Mouse (Mus musculus) forebrain, embryonic 15.5 days (tissue): ENCODE measurements at regions not wholly inside any gene's neighbourhood (a gene's known extent, or its start where the extent isn't known, plus 50 kb on each side); places are given as distances from the start of the nearest gene placed in this dataset.
A peak's percentile ranks its signal among the peaks of the same experiment; 100 is the strongest.

Experiments used
- ATAC-seq: fragments of 200-750 bp; cut with Nextera tagmentation; replicated peaks from 2 replicates; pipeline ENCODE4 v1.8.0; 2017; ENCODE audit warnings: mild to moderate bottlenecking, moderate TSS enrichment, moderate library complexity
- H3K27ac ChIP-seq: fragments of 300-500 bp; sonication (generic); replicated peaks from 2 replicates; pipeline ENCODE4 v1.5.1; 2015; ENCODE audit warnings: mild to moderate bottlenecking, inconsistent platforms
- H3K27me3 ChIP-seq: fragments of 300-500 bp; sonication (generic); 2 replicates; pipeline ENCODE4 v1.6.1; 2015; ENCODE audit warnings: inconsistent platforms
- H3K36me3 ChIP-seq: fragments of 300-500 bp; sonication (generic); 2 replicates; pipeline ENCODE4 v1.6.1; 2015; ENCODE audit warnings: mild to moderate bottlenecking, inconsistent platforms
- H3K4me1 ChIP-seq: fragments of 300-500 bp; sonication (generic); 2 replicates; pipeline ENCODE4 v1.6.1; 2015; ENCODE audit warnings: inconsistent platforms
- H3K4me2 ChIP-seq: fragments of 300-500 bp; sonication (generic); replicated peaks from 2 replicates; pipeline ENCODE4 v1.6.1; 2015; ENCODE audit warnings: mild to moderate bottlenecking, inconsistent platforms
- H3K4me3 ChIP-seq: fragments of 300-500 bp; sonication (generic); 2 replicates; pipeline ENCODE4 v1.5.1; 2015; ENCODE audit warnings: mild to moderate bottlenecking, inconsistent platforms
- H3K9ac ChIP-seq: fragments of 300-500 bp; sonication (generic); replicated peaks from 2 replicates; pipeline ENCODE4 v1.6.1; 2015; ENCODE audit warnings: mild to moderate bottlenecking, inconsistent platforms
- H3K9me3 ChIP-seq: fragments of 300-500 bp; sonication (generic); 2 replicates; pipeline ENCODE4 v1.6.1; 2016; ENCODE audit warnings: inconsistent platforms
- WGBS: fragments of 180-500 bp; shearing (Covaris S2); methylation state at CpG from one replicate; pipeline ENCODE4 v1.1.7; 2015; ENCODE audit warnings: mixed read lengths; 5-methylcytosine and 5-hydroxymethylcytosine counted together

DNA sequence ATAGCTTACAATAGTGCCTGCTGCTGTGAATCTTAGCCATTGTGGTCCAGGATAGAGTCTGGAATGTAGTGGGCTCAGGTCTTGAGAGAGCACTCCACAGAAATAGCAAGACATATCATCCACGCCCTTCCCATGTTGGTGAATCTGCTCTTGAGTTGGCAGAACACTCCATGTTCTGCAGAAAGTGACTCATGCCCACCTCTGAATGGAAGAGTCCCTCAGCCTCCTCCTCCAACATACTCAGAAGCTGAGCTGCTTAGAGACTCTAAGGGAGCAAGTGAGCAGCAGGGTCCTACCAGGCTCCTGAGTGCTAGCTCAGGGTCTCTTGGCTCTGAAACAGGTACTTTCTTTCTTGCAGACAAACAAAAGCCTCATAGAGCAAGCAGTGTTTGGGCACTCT, 284.7 kb downstream of the Rps24 start:
- Histone ChIP-seq H3K4me3 (no peak overlapping the region), H3K27me3 (no peaks in the 10 kb centered on the region), H3K36me3 (no peaks in the 10 kb centered on the region), H3K27ac (no peak overlapping the region; the same call in 1 of the 2 replicates), H3K9ac (no peak overlapping the region), H3K4me2 (no peak overlapping the region), H3K4me1 (peaks cover 31% of the 10 kb centered on the region), H3K9me3 (no peaks in the 10 kb centered on the region)
- 91% methylated on average over 1 of the region's 1 CpGs for whole genome bisulfite sequencing
- ATAC-seq: no peak

DNA sequence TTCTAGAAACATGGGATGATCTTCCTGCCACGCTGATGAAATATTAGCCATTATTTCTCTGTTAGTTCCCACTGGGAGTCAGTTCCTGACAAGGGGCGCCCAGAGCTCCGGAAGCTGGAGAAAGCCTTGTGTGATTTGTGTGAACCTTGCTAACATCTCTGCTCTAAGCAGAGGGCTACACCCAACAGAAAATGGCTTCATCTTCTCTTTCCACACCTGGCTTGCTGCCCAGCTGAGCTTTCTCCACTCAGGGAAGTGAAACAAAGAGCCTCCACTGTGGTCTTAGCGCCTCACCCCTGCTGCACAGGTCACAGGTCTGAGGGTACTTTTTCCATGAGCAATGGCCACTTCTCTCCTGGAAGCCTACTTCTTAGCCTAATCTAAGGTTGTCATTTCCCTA, 285.2 kb downstream of the Rps24 start:
- WGBS: 66% methylated on average over 4 of the region's 4 CpGs
- Histone ChIP-seq H3K27ac (no peak overlapping the region), H3K36me3 (no peaks in the 10 kb centered on the region)

DNA sequence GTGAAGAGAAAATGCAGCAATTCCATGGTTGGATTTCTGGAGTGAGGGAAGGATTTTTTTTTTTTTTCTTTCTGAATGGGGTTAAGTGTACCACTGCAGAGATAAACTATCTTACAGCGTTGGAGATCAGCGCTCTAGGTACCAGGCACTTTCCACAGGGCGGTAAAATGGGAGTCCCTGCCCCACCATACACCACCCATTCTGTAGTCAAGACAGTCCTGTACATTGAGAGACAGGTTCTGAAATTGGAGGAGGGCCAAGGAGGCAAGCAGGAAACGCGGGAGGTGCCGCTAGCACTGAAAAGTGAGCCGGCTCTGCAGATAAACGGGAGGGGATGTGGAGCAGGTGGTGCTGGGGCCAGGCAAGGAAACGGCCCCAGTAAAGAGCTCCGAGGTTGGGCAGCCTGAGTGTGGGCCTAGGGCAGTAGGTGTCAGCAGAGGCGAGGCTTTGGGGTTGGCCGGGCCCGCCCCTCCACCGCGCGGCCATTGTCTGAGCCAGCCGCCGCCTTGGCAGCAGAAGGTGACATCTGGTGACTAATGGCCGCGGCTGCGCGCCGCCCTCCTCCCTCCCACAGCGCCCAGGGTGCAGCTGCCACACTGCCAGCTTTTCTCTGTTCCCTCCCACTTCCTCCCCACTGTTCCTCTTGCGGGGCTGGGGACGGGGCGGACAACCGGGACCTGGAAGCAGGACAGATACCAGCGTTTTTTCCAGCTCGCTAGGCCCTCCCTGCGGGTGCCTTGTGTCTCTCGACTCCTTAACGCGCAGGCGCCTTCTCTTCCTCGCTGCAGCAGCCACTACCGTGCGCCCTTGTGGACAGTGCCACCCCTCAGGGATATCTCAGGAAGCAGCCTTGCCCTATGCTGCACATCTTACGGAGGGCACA, 292.1 kb downstream of the Rps24 start:
- ATAC-seq: peak; percentile 96
- Histone ChIP-seq H3K27ac (peak overlapping the region; percentile 98), H3K4me2 (peak overlapping the region; percentile 53), H3K9me3 (no peaks in the 10 kb centered on the region), H3K4me1 (peaks cover 25% of the 10 kb centered on the region), H3K9ac (peak overlapping the region; percentile 58), H3K4me3 (peak overlapping the region; percentile 41), H3K36me3 (no peaks in the 10 kb centered on the region), H3K27me3 (no peaks in the 10 kb centered on the region)
- 1% methylated on average over 39 of the region's 39 CpGs for WGBS

More for the DNA sequence above, 285.2 kb downstream of the Rps24 start:
- no peaks in the 10 kb centered on the region for H3K27me3 ChIP-seq
- H3K9me3 ChIP-seq: no peaks in the 10 kb centered on the region
- no peak overlapping the region for H3K4me3 ChIP-seq
- ATAC-seq: no peak
- no peak overlapping the region for H3K4me2 ChIP-seq
- H3K4me1 ChIP-seq: peaks cover 31% of the 10 kb centered on the region
- no peak overlapping the region for H3K9ac ChIP-seq

DNA sequence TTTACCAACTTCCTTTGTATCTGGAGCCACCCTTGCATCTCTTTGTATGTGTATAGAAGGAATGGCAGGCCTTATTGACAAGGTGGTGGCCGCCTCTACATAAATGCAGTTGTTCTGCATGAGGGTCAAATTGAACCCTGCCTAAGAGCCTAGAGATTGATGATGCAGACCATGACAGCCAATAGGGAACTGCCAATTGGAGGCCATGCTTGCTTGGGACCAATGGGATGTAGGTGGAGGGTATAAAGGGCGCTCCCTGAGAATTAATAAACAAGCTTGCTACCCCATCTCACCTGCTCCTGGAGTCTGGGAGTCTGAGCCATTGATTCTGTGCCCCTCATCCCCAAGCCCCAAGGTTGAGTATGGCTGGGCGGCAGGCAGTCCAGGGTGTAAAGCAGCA, 294.7 kb downstream of the Rps24 start:
- Histone ChIP-seq H3K4me3 (no peak overlapping the region), H3K27me3 (no peaks in the 10 kb centered on the region), H3K4me1 (peaks cover 25% of the 10 kb centered on the region), H3K9me3 (no peaks in the 10 kb centered on the region), H3K36me3 (no peaks in the 10 kb centered on the region), H3K4me2 (no peak overlapping the region), H3K27ac (no peak overlapping the region), H3K9ac (no peak overlapping the region)
- WGBS: 83% methylated on average over 3 of the region's 3 CpGs
- ATAC-seq: no peak

DNA sequence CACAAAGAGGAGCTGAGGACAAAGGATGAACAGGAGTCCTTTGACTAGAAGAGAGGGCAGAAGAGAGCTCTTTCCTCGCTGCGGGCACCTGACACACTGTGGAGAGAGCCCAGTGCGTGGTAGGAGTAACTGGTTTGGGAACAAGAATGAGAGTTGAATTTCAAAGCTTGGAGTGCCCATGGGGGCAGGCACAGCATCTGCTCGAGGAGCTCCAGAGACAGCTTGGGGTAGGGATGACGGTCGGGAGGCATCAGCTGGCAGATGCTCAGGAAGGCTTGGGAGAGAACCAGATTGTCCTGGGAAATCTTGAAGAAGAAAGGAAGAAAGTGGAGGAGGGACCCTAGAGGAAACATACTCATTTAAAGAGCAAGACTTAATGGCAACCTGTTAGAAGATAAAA, 297.0 kb downstream of the Rps24 start:
- no peak for ATAC-seq
- Histone ChIP-seq H3K4me2 (no peak overlapping the region), H3K9me3 (no peaks in the 10 kb centered on the region), H3K27me3 (no peaks in the 10 kb centered on the region), H3K36me3 (no peaks in the 10 kb centered on the region), H3K27ac (no peak overlapping the region), H3K4me1 (peaks cover 16% of the 10 kb centered on the region), H3K9ac (no peak overlapping the region), H3K4me3 (no peak overlapping the region)
- WGBS: 75% methylated on average over 6 of the region's 6 CpGs

DNA sequence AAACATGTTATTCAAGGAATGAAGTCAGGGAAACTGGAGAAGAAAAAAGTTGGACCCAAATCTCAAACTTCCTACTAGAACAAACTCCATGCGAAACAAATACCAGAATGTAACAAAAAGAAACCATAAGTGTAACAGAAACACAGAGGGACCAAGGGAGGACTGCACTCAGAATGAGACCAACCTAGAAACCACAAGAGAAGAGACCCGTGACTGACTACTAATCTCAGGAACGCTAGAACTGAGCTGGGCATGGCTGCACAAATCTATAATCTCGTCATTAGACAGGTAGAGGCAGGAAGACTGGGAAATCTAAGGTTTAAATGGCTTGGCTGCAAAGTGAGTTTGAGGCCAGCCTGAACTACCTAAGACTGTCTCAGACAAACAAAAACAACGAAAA, 298.5 kb downstream of the Rps24 start:
- H3K36me3 ChIP-seq: no peaks in the 10 kb centered on the region
- 90% methylated on average over 5 of the region's 5 CpGs for WGBS

DNA sequence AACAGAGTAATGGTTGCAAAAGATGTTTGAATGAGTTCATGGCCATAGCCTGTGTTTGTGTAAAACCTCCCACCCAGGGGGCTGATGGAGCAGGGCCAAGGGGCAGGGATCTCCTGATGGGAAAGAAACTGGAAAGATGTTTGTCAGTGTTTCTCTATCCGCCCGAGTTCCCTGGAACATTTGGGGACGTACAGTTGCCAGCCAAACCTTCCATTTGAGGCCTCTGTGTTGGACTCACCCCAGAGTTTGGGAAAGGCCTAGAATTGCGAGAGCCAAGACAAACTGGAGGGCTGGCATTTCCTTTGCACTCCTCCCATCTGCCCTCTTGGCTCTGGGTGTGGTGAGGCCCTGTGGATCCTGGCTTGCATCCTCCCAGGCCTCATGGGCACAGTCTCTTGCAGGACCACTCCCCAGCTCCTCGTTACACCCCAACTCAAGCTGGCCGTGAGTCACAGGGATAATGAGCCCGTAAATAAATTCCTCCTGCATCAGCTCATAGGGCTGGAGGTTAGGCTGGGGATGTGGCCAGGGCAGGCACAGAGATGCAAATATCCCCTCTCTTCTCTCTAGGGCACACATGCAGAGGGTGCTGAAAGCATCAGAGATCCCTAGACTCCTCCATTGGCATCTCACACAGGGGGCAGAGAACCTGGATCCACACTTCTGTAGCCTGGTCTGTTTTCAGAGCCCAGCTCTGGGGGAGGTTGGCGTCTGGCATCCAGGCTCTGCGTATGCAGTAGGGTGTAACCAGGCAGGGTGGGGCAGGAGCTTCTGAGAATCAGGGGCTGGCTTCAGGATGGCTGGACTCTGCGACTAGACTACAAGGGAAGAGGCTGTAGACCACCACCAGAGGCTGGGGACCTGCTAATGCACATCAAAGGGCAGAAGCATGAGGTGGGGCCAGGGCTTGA, 306.7 kb downstream of the Rps24 start:
- no peak overlapping the region for H3K9ac ChIP-seq
- H3K27me3 ChIP-seq: no peaks in the 10 kb centered on the region
- peak; percentile 93 for ATAC-seq
- 34% methylated on average over 10 of the region's 10 CpGs for WGBS
- no peaks in the 10 kb centered on the region for H3K36me3 ChIP-seq
- H3K9me3 ChIP-seq: no peaks in the 10 kb centered on the region
- peaks cover 16% of the 10 kb centered on the region for H3K4me1 ChIP-seq
- H3K4me3 ChIP-seq: no peak overlapping the region
- H3K27ac ChIP-seq: peak overlapping the region; percentile 82
- H3K4me2 ChIP-seq: no peak overlapping the region

More for the DNA sequence above, 298.5 kb downstream of the Rps24 start:
- 0 out of 2 replicates have a peak, but pooled peaks cover under 1% of the 10 kb centered on the region for H3K4me1 ChIP-seq
- H3K27me3 ChIP-seq: no peaks in the 10 kb centered on the region
- no peak overlapping the region for H3K4me2 ChIP-seq
- H3K9me3 ChIP-seq: no peaks in the 10 kb centered on the region
- no peak overlapping the region for H3K4me3 ChIP-seq
- H3K27ac ChIP-seq: no peak overlapping the region
- no peak overlapping the region for H3K9ac ChIP-seq
- ATAC-seq: no peak

DNA sequence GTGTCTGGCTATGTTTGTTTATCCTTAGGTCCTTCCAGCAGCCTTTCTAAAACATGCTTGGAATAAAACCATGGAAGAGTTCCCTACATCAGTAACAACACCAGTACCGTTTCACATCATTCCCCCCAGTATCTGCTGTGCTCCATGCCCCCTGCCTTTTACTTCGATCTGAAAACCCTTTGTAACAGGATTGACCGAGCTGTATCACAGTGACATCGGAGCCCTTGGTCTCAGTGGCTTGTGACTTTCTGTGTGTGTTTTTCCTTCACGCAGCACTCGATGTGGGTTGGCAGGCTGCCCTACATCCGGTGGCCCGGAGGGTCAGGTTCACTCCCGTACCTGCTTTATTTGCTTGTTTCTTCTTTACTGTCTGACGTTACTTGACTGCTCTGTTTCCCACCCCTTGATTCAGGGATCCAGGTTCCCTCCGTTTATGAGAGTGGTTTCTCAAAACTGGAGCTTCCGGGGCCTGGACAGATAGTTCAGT, 307.5 kb downstream of the Rps24 start:
- Histone ChIP-seq H3K4me2 (no peak overlapping the region), H3K9ac (no peak overlapping the region), H3K27me3 (no peaks in the 10 kb centered on the region), H3K4me3 (no peak overlapping the region), H3K4me1 (peaks cover 16% of the 10 kb centered on the region), H3K27ac (peak overlapping the region; percentile 82), H3K36me3 (no peaks in the 10 kb centered on the region), H3K9me3 (no peaks in the 10 kb centered on the region)
- ATAC-seq: no peak
- 71% methylated on average over 12 of the region's 12 CpGs for WGBS

DNA sequence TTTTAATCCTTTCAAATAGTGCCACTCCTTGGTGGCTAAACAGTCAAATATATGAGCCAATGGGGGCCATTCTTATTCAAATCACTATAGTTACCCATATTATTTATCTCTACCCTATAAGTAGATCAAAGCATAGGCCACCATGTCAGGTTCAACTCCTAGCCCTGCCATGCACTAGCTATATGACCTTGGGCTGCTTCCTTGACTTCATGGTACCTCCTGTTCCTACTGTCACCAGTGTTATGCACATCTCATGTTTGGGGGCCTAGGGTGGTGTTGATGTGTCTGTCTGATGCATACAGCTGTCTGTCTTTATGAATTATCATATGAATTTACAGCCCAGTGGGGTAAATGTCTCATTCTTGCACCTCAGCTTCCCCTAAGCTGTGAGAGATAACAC, 310.6 kb downstream of the Rps24 start:
- Histone ChIP-seq H3K4me3 (no peak overlapping the region), H3K27ac (no peak overlapping the region), H3K4me1 (peaks cover 16% of the 10 kb centered on the region), H3K36me3 (no peaks in the 10 kb centered on the region), H3K9me3 (no peaks in the 10 kb centered on the region), H3K4me2 (no peak overlapping the region), H3K27me3 (no peaks in the 10 kb centered on the region), H3K9ac (no peak overlapping the region)
- ATAC-seq: no peak

DNA sequence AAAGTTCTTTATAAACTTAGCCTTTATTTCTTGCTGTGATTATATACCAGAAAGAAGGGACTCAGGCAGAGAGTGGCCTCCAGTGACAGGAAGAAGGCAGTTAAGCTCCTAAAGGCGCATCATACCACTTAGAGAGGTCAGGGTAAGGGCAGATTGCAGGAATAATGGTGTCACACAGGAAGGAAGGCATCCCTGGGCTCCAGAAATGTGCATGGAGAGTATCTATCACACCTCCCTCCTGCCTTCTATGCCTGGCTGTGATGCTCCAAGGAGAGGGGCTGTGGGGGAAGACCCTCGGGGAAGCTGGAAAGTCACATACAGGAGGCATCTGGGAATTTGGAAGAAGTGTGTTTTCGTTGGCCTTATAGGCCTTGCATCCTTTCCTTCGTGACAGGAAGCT, 311.1 kb downstream of the Rps24 start:
- Histone ChIP-seq H3K4me2 (no peak overlapping the region), H3K27ac (no peak overlapping the region), H3K4me1 (peaks cover 16% of the 10 kb centered on the region), H3K9me3 (no peaks in the 10 kb centered on the region), H3K27me3 (no peaks in the 10 kb centered on the region), H3K36me3 (no peaks in the 10 kb centered on the region), H3K9ac (no peak overlapping the region), H3K4me3 (no peak overlapping the region)
- WGBS: 90% methylated on average over 4 of the region's 4 CpGs
- no peak for ATAC-seq

DNA sequence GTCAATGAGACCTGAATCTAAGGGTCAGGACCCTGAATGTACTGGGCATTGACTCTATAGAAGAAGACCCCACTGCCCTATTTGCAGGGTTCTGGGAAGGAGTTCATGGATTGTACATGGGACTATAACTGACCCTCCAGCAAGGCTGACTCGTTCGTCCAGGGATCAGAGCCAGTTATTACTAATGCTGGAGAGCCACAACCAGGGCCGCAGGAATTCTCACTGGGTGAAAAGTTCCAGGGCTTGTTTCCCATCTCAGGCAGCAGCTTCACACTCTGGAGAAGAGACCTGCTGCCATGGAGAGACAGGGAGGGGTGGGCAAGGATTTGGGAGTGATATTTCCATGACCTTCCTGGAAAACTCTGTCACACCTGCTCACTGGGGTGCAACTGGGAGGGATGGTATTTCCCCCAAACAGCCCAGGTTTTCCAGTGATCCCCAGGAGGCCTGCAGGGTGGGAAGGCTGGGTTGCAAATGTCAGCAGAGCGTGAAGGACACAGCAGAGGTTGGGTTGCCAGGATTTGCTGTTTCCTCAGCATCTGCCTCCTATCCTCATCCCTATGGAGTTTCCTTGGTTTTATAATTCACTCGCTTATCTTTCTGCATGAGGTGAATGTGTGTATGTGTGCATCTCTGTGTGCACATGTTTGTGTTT, 316.2 kb downstream of the Rps24 start:
- H3K4me2 ChIP-seq: no peak overlapping the region
- H3K27ac ChIP-seq: no peak overlapping the region
- H3K36me3 ChIP-seq: no peaks in the 10 kb centered on the region
- ATAC-seq: no peak
- no peak overlapping the region for H3K4me3 ChIP-seq
- H3K9ac ChIP-seq: no peak overlapping the region
- WGBS: 86% methylated on average over 5 of the region's 5 CpGs
- no peaks in the 10 kb centered on the region for H3K27me3 ChIP-seq
- H3K4me1 ChIP-seq: no peaks in the 10 kb centered on the region
- H3K9me3 ChIP-seq: no peaks in the 10 kb centered on the region

DNA sequence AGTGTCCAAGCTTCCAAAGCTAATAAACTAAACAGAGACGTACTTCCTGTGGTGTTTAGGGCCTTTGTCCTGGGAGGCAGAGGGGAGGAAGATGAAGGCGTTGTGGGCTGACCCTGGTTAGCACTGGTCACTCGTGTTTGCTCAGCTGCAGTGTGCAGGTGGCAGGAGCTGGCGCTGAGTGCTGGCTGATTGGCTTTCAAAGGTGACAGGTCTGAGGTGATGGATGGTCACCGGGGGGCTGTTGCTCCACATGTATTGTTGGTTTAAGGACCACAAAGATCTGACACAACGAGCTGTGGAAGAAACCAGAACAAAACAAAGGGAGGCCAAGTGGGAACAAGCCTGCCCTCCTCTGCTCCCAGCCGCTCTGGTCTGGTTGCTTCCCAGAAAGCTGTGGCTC, 320.1 kb downstream of the Rps24 start:
- no peak for ATAC-seq
- Histone ChIP-seq H3K27ac (no peak overlapping the region), H3K36me3 (no peaks in the 10 kb centered on the region), H3K4me3 (no peak overlapping the region), H3K27me3 (no peaks in the 10 kb centered on the region), H3K4me1 (no peaks in the 10 kb centered on the region), H3K9ac (no peak overlapping the region), H3K4me2 (no peak overlapping the region), H3K9me3 (no peaks in the 10 kb centered on the region)
- WGBS: 39% methylated on average over 7 of the region's 7 CpGs
